Mouse (Mus musculus) MEL (cell line): ENCODE measurements around the gene Nmrk2. TPM values are rescaled to one million over a fixed set of nuclear protein-coding genes. Genes with fewer than 3 reads are reported as not detected.
A peak's percentile ranks its signal among the peaks of the same experiment; 100 is the strongest.

Experiments
- DNase-seq: peaks from one replicate; pipeline ENCODE4 v3.0.0; 2011; ENCODE audit warnings: low read depth, low spot score
- H3K27ac ChIP-seq: 2 replicates; pipeline ENCODE4 v1.5.1; 2012; ENCODE audit warnings: low read depth, mild to moderate bottlenecking, control low read depth, low read length, moderate library complexity; ENCODE audit not compliant: control insufficient read depth
- H3K27me3 ChIP-seq, 2 experiments: fragments of 150-350 bp in 1 of 2; sonication (generic) in 1 of 2; 2 replicates each; pipeline ENCODE4 v1.6.1; 2012; ENCODE audit warnings: low read length in 2 of 2, mild to moderate bottlenecking in 2 of 2, improper control_type of control experiment in 1 of 2, moderate library complexity in 1 of 2; ENCODE audit not compliant: insufficient read depth in 2 of 2, control insufficient read depth in 1 of 2
- H3K36me3 ChIP-seq, 2 experiments: 2 replicates each; pipeline ENCODE4 v1.6.1; 2012 to 2014; ENCODE audit warnings: low read length in 2 of 2, improper control_type of control experiment in 1 of 2, inconsistent platforms in 1 of 2, mild to moderate bottlenecking in 1 of 2; ENCODE audit not compliant: insufficient read depth in 2 of 2, control insufficient read depth in 1 of 2
- H3K4me1 ChIP-seq, 2 experiments: fragments of 150-350 bp in 1 of 2; sonication (generic) in 1 of 2; 2 replicates each; pipeline ENCODE4 v1.6.1; 2012; ENCODE audit warnings: low read length in 2 of 2, improper control_type of control experiment in 1 of 2, mild to moderate bottlenecking in 1 of 2; ENCODE audit not compliant: insufficient read depth in 2 of 2, control insufficient read depth in 1 of 2
- H3K4me3 ChIP-seq, 2 experiments: fragments of 150-350 bp in 1 of 2; sonication (generic) in 1 of 2; 2 replicates each; pipeline ENCODE4 v1.5.1; 2012; ENCODE audit warnings: low read depth in 2 of 2, low read length in 2 of 2, mild to moderate bottlenecking in 2 of 2, moderate library complexity in 2 of 2, control low read depth in 1 of 2, improper control_type of control experiment in 1 of 2; ENCODE audit not compliant: control insufficient read depth in 1 of 2, insufficient read depth in 1 of 2
- H3K79me2 ChIP-seq: 2 replicates; pipeline ENCODE4 v1.6.1; 2012; ENCODE audit warnings: mild to moderate bottlenecking, low read length, moderate library complexity; ENCODE audit not compliant: control insufficient read depth, poor library complexity, insufficient read depth
- H3K9ac ChIP-seq: 2 replicates; pipeline ENCODE4 v1.6.1; 2012; ENCODE audit warnings: low read depth, mild to moderate bottlenecking, control low read depth, low read length, moderate library complexity; ENCODE audit not compliant: control insufficient read depth, poor library complexity, severe bottlenecking
- H3K9me3 ChIP-seq: fragments of 150-350 bp; sonication (generic); replicated peaks from 2 replicates; pipeline ENCODE4 v1.6.1; 2012; ENCODE audit warnings: mild to moderate bottlenecking, low read length, improper control_type of control experiment, moderate library complexity; ENCODE audit not compliant: insufficient read depth
- BHLHE40 ChIP-seq: IDR thresholded peaks from 2 replicates; pipeline ENCODE4 v1.6.1; 2012; ENCODE audit warnings: low read depth, mild to moderate bottlenecking, inconsistent platforms, low read length, improper control_type of control experiment, borderline replicate concordance
- CHD1 ChIP-seq: IDR thresholded peaks from 2 replicates; pipeline ENCODE4 v1.6.1; 2012; ENCODE audit warnings: low read depth, mild to moderate bottlenecking, inconsistent platforms, low read length, improper control_type of control experiment
- CHD2 ChIP-seq: IDR thresholded peaks from 2 replicates; pipeline ENCODE4 v1.6.1; 2011; ENCODE audit warnings: low read length, improper control_type of control experiment
- CTCF ChIP-seq, 3 experiments: IDR thresholded peaks in 2 of 3; conservative IDR thresholded peaks in 1 of 3; 2 replicates each; pipeline ENCODE4 v1.5.1; 2011 to 2012; ENCODE audit warnings: low read length in 3 of 3, low read depth in 2 of 3, mild to moderate bottlenecking in 2 of 3, improper control_type of control experiment in 1 of 3, inconsistent platforms in 1 of 3, mixed read lengths in 1 of 3, moderate library complexity in 1 of 3; ENCODE audit not compliant: control insufficient read depth in 1 of 3, insufficient read depth in 1 of 3, poor library complexity in 1 of 3, severe bottlenecking in 1 of 3
- E2F4 ChIP-seq: IDR thresholded peaks from 2 replicates; pipeline ENCODE4 v1.6.1; 2011; ENCODE audit warnings: low read depth, low read length, improper control_type of control experiment, borderline replicate concordance
- ELF1 ChIP-seq: IDR thresholded peaks from 2 replicates; pipeline ENCODE4 v1.6.1; 2014; ENCODE audit warnings: low read depth, mild to moderate bottlenecking, inconsistent platforms, low read length, improper control_type of control experiment, moderate library complexity
- EP300 ChIP-seq, 2 experiments: IDR thresholded peaks; 2 replicates each; pipeline ENCODE4 v1.6.1; 2011; ENCODE audit warnings: improper control_type of control experiment in 2 of 2, low read length in 2 of 2, low read depth in 1 of 2, mild to moderate bottlenecking in 1 of 2
- ETS1 ChIP-seq: IDR thresholded peaks from 2 replicates; pipeline ENCODE4 v1.6.1; 2012; ENCODE audit warnings: low read depth, mild to moderate bottlenecking, inconsistent platforms, low read length, improper control_type of control experiment, moderate library complexity
- GABPA ChIP-seq: IDR thresholded peaks from 2 replicates; pipeline ENCODE4 v1.6.1; 2012; ENCODE audit warnings: low read depth, mild to moderate bottlenecking, inconsistent platforms, low read length, improper control_type of control experiment, moderate library complexity
- GATA1 ChIP-seq: IDR thresholded peaks from 2 replicates; pipeline ENCODE4 v1.6.1; 2011; ENCODE audit warnings: low read depth, low read length, improper control_type of control experiment
- HCFC1 ChIP-seq: IDR thresholded peaks from 2 replicates; pipeline ENCODE4 v1.6.1; 2012; ENCODE audit warnings: low read depth, mild to moderate bottlenecking, inconsistent platforms, low read length, improper control_type of control experiment, moderate library complexity
- JUND ChIP-seq: IDR thresholded peaks from 2 replicates; pipeline ENCODE4 v1.6.1; 2011; ENCODE audit warnings: low read depth, mild to moderate bottlenecking, improper control_type of control experiment, low read length
- KAT2A ChIP-seq: conservative IDR thresholded peaks from 2 replicates; pipeline ENCODE4 v1.6.1; 2012; ENCODE audit warnings: low read depth, low read length, improper control_type of control experiment, inconsistent platforms
- MAFK ChIP-seq: IDR thresholded peaks from 2 replicates; pipeline ENCODE4 v1.6.1; 2011; ENCODE audit warnings: low read depth, mild to moderate bottlenecking, low read length, improper control_type of control experiment, borderline replicate concordance
- MAZ ChIP-seq: IDR thresholded peaks from 2 replicates; pipeline ENCODE4 v1.6.1; 2012; ENCODE audit warnings: low read depth, mild to moderate bottlenecking, inconsistent platforms, low read length, improper control_type of control experiment
- MEF2A ChIP-seq: IDR thresholded peaks from 2 replicates; pipeline ENCODE4 v1.6.1; 2014; ENCODE audit warnings: low read depth, mild to moderate bottlenecking, inconsistent platforms, low read length, improper control_type of control experiment; ENCODE audit not compliant: poor library complexity, insufficient replicate concordance, severe bottlenecking; ENCODE audit errors: extremely low read depth
- MXI1 ChIP-seq: IDR thresholded peaks from 2 replicates; pipeline ENCODE4 v1.6.1; 2011; ENCODE audit warnings: mild to moderate bottlenecking, low read depth, low read length, improper control_type of control experiment
- MYB ChIP-seq: IDR thresholded peaks from 2 replicates; pipeline ENCODE4 v1.6.1; 2011; ENCODE audit warnings: mild to moderate bottlenecking, low read depth, low read length, improper control_type of control experiment
- MYC ChIP-seq: IDR thresholded peaks from 2 replicates; pipeline ENCODE4 v1.6.1; 2011; ENCODE audit warnings: low read depth, mild to moderate bottlenecking, low read length, improper control_type of control experiment, moderate library complexity
- NELFE ChIP-seq: IDR thresholded peaks from 2 replicates; pipeline ENCODE4 v1.6.1; 2011; ENCODE audit warnings: low read depth, low read length, improper control_type of control experiment
- POLR2A ChIP-seq, 2 experiments: IDR thresholded peaks; 2 replicates each; pipeline ENCODE4 v1.6.1; 2011 to 2012; ENCODE audit warnings: low read length in 2 of 2, mild to moderate bottlenecking in 2 of 2, control low read depth in 1 of 2, improper control_type of control experiment in 1 of 2, low read depth in 1 of 2, moderate library complexity in 1 of 2; ENCODE audit not compliant: control insufficient read depth in 1 of 2, insufficient read depth in 1 of 2, poor library complexity in 1 of 2
- POLR2AphosphoS2 ChIP-seq: IDR thresholded peaks from 2 replicates; pipeline ENCODE4 v1.6.1; 2011; ENCODE audit warnings: low read length, improper control_type of control experiment
- RAD21 ChIP-seq: IDR thresholded peaks from 2 replicates; pipeline ENCODE4 v1.6.1; 2011; ENCODE audit warnings: mild to moderate bottlenecking, low read depth, low read length, improper control_type of control experiment
- RCOR1 ChIP-seq: IDR thresholded peaks from 2 replicates; pipeline ENCODE4 v1.6.1; 2012; ENCODE audit warnings: low read depth, mild to moderate bottlenecking, inconsistent platforms, low read length, improper control_type of control experiment
- SIN3A ChIP-seq: IDR thresholded peaks from 2 replicates; pipeline ENCODE4 v1.6.1; 2012; ENCODE audit warnings: low read length, improper control_type of control experiment, inconsistent platforms
- SMC3 ChIP-seq: IDR thresholded peaks from 2 replicates; pipeline ENCODE4 v1.6.1; 2011; ENCODE audit warnings: low read depth, low read length, improper control_type of control experiment
- TAL1 ChIP-seq: IDR thresholded peaks from 2 replicates; pipeline ENCODE4 v1.6.1; 2012; ENCODE audit warnings: mild to moderate bottlenecking, inconsistent platforms, low read length, moderate library complexity, mixed read lengths
- TBP ChIP-seq: IDR thresholded peaks from 2 replicates; pipeline ENCODE4 v1.8.0; 2011; ENCODE audit warnings: low read depth, low read length, improper control_type of control experiment
- TCF12 ChIP-seq: IDR thresholded peaks from 2 replicates; pipeline ENCODE4 v1.6.1; 2014; ENCODE audit warnings: low read depth, mild to moderate bottlenecking, inconsistent platforms, low read length, improper control_type of control experiment, moderate library complexity
- UBTF ChIP-seq: IDR thresholded peaks from 2 replicates; pipeline ENCODE4 v1.6.1; 2012; ENCODE audit warnings: low read depth, mild to moderate bottlenecking, inconsistent platforms, low read length, improper control_type of control experiment, moderate library complexity, borderline replicate concordance; ENCODE audit not compliant: insufficient read depth
- USF1 ChIP-seq: IDR thresholded peaks from 2 replicates; pipeline ENCODE4 v1.6.1; 2014; ENCODE audit warnings: low read depth, mild to moderate bottlenecking, inconsistent platforms, low read length, improper control_type of control experiment, moderate library complexity
- USF2 ChIP-seq, 2 experiments: IDR thresholded peaks; 2 replicates each; pipeline ENCODE4 v1.6.1; 2011 to 2012; ENCODE audit warnings: improper control_type of control experiment in 2 of 2, low read length in 2 of 2, borderline replicate concordance in 1 of 2, inconsistent platforms in 1 of 2, low read depth in 1 of 2, mild to moderate bottlenecking in 1 of 2; ENCODE audit not compliant: insufficient read depth in 1 of 2
- ZC3H11A ChIP-seq: IDR thresholded peaks from 2 replicates; pipeline ENCODE4 v1.6.1; 2012; ENCODE audit warnings: low read depth, mild to moderate bottlenecking, inconsistent platforms, low read length, improper control_type of control experiment
- ZKSCAN1 ChIP-seq: IDR thresholded peaks from 2 replicates; pipeline ENCODE4 v1.6.1; 2012; ENCODE audit warnings: low read depth, mild to moderate bottlenecking, inconsistent platforms, low read length, improper control_type of control experiment, moderate library complexity
- ZMIZ1 ChIP-seq: IDR thresholded peaks from 2 replicates; pipeline ENCODE4 v1.6.1; 2012; ENCODE audit warnings: low read depth, mild to moderate bottlenecking, inconsistent platforms, low read length, improper control_type of control experiment, moderate library complexity
- ZNF384 ChIP-seq: IDR thresholded peaks from 2 replicates; pipeline ENCODE4 v1.6.1; 2012; ENCODE audit warnings: low read depth, mild to moderate bottlenecking, inconsistent platforms, low read length, improper control_type of control experiment
- polyA plus RNA-seq, 2 experiments: library from polyadenylated mRNA; stranded (reverse) in 1 of 2; unstranded in 1 of 2; fragments of >175 nt in 1 of 2; fragments of >200 nt in 1 of 2; gene quantifications; 2 replicates each; pipeline versions ENCODE4 v1.2.1 to v1.2.4; 2012; ENCODE audit warnings: low replicate concordance in 2 of 2, low read depth in 1 of 2; ENCODE audit not compliant: insufficient read length in 2 of 2, insufficient read depth in 1 of 2, missing spikeins in 1 of 2
- total RNA-seq: library from RNA; depleted of rRNA; stranded (reverse); fragments of 300-350 nt; gene quantifications from 2 replicates; pipeline ENCODE4 v1.2.3, GENCODE M21; 2012

The Nmrk2 gene
- total and polyA plus RNA-seq, 3 experiments = not detected

- peak within 1 kb of the TSS; percentile 89 for H3K9ac ChIP-seq
- no peaks in the 10 kb centered on the region for H3K27me3 ChIP-seq
- peaks cover 27% of the 10 kb centered on the region for H3K79me2 ChIP-seq
- H3K36me3 ChIP-seq = peaks cover 0 to 3% of the 10 kb centered on the region in 2 experiments; a peak in 2 of 4 replicates
- peak; percentile 99 for DNase-seq
- H3K27ac ChIP-seq = peak within 1 kb of the TSS; percentile 95
- H3K4me3 ChIP-seq = peak within 1 kb of the TSS; percentile 91
- H3K4me1 ChIP-seq = peaks cover 0 to 4% of the 10 kb centered on the region in 2 experiments; a peak in 1 of 4 replicates
- H3K9me3 ChIP-seq = no peaks in the 10 kb centered on the region
- TF ChIP-seq POLR2AphosphoS2 (peak; percentile 51; the same call in 1 of the 2 replicates), E2F4 (no peak), BHLHE40 (peak; percentile 96), SMC3 (no peak), CHD1 (no peak), MAZ (no peak), ZC3H11A (no peak), MYB (no peak), HCFC1 (peak; percentile 83), GATA1 (no peak), USF2 (IDR thresholded peaks at IDR 0.05; ENCODE audit: borderline replicate concordance in 1 of 2, insufficient read depth in 1 of 2, low read depth in 1 of 2, low read length in 2 of 2) (peak; percentile 65 to 94; a peak in 3 of 4 replicates), EP300 (IDR thresholded peaks at IDR 0.05; ENCODE audit: low read depth in 1 of 2, low read length in 2 of 2) (peak in 1 of 2 experiments; percentile 7; a peak in 1 of 4 replicates), GABPA (no peak), TBP (peak; percentile 88), USF1 (peak; percentile 100), RAD21 (no peak), ZMIZ1 (peak; percentile 8; the same call in 1 of the 2 replicates), ZKSCAN1 (no peak), MAFK (no peak), TCF12 (peak; percentile 80), ELF1 (peak; percentile 14; the same call in 1 of the 2 replicates), MYC (no peak), ZNF384 (no peak), CTCF (IDR thresholded peaks at IDR 0.05 in 2 of 3, conservative IDR thresholded peaks at IDR 0.05 in 1 of 3; ENCODE audit: control insufficient read depth in 1 of 3, insufficient read depth in 1 of 3, low read depth in 2 of 3, low read length in 3 of 3, poor library complexity in 1 of 3, severe bottlenecking in 1 of 3) (no peak), TAL1 (no peak), MXI1 (peak; percentile 60), NELFE (peak; percentile 80), JUND (no peak), KAT2A (no peak; the same call in 1 of the 2 replicates), SIN3A (peak; percentile 93), POLR2A (IDR thresholded peaks at IDR 0.05; ENCODE audit: control insufficient read depth in 1 of 2, insufficient read depth in 1 of 2, low read depth in 1 of 2, low read length in 2 of 2, poor library complexity in 1 of 2) (peak; percentile 72 to 76; a peak in 3 of 4 replicates), CHD2 (no peak), RCOR1 (no peak), MEF2A (no peak), UBTF (no peak), ETS1 (no peak)
These were observed 34.4 kb downstream of the Nmrk2 start, which contains the start of gene Pias4 for GRCm38 (mm10) chr10:81167200-81168086. Gene Pias4, minus strand, starts transcription at chr10:81167923.
